Mouse (Mus musculus) lung, adult 2 months (tissue): ENCODE data around the gene Mkks. TPM values are rescaled to one million over a fixed set of nuclear protein-coding genes. Genes with fewer than 3 reads are reported as not detected.

Experiments used
- DNase-seq: peaks from one replicate; pipeline ENCODE4 v3.0.0; 2022
- H3K4me1 ChIP-seq: fragments of 200-500 bp; 2 replicates; pipeline ENCODE4 v1.6.1; 2011; ENCODE audit warnings: low read length; ENCODE audit not compliant: control insufficient read depth, insufficient read depth
- H3K4me3 ChIP-seq: fragments of 200-500 bp; replicated peaks from 2 replicates; pipeline ENCODE3; 2011; ENCODE audit warnings: low read depth, mild to moderate bottlenecking, control low read depth, low read length; ENCODE audit errors: extremely low read depth
- CTCF ChIP-seq: fragments of 200-500 bp; IDR thresholded peaks from 2 replicates; pipeline ENCODE4 v1.5.1; 2011; ENCODE audit warnings: mild to moderate bottlenecking, low read length, control low read depth; ENCODE audit not compliant: insufficient read depth
- POLR2A ChIP-seq: fragments of 200-500 bp; IDR thresholded peaks from 2 replicates; pipeline ENCODE4 v1.6.1; 2011; ENCODE audit warnings: low read depth, mild to moderate bottlenecking, control low read depth, low read length, borderline replicate concordance; ENCODE audit errors: extremely low read depth
- WGBS: fragments of 180-500 bp; shearing (Covaris S2); methylation state at CpG from one replicate; pipeline ENCODE4 v1.1.7; 2018; 5-methylcytosine and 5-hydroxymethylcytosine counted together
- polyA plus RNA-seq: library from polyadenylated mRNA; depleted of rRNA; stranded (reverse); fragments of >200 nt; gene quantifications from 2 replicates; pipeline ENCODE4 v1.2.3, GENCODE M21; 2012; rRNA removed

Mkks gene
- polyA plus RNA-seq, 1 experiment, result 4.7 TPM

DNA sequence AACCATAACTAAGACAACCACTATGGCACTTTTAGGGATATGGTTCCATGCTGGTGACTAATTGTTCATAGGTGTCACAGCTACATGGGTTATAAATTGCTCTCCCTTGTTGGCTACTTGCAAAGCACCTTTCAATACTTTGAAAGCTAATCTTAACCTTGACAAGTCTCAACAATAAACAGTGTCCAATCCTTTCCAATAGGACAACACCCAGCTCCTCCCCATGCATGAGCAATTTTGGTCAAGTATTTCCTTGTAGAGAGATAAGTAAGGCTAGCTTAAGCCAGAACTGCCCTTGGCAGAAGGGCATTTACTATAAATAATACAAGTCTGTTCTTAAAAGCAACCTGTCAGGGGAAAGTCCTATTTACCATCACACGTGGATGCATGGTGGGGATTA is 53.2 kb downstream of the Mkks start:
- no peak for DNase-seq
- no peak for TF ChIP-seq CTCF
- TF ChIP-seq POLR2A, result no peak
- H3K4me3 ChIP-seq, result no peak overlapping the region
- no peaks in the 10 kb centered on the region for H3K4me1 ChIP-seq
- 48% methylated on average over 1 of the region's 1 CpGs for WGBS

DNA sequence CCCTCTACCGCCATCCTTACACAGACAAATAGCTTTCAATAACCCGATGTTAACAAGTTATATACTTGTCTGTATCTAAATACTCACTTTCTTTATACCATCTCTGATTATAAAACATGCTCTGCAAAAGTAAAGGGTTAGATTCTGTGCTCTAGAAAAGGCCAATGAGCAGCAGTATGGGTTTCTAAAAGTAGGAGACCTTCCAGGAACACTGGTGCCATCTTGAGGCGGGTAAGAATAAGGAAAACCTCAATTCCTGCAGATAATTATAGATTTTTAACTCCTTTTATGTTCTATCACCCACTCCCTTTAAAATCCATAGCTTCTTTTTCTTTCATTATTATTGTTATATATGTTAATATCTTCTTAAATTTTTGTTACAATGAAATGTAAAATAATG is 55.3 kb downstream of the Mkks start:
- 73% methylated on average over 3 of the region's 3 CpGs for WGBS
- no peaks in the 10 kb centered on the region for H3K4me1 ChIP-seq
- TF ChIP-seq POLR2A (no peak), CTCF (no peak)
- no peak overlapping the region for H3K4me3 ChIP-seq
- DNase-seq, result no peak

DNA sequence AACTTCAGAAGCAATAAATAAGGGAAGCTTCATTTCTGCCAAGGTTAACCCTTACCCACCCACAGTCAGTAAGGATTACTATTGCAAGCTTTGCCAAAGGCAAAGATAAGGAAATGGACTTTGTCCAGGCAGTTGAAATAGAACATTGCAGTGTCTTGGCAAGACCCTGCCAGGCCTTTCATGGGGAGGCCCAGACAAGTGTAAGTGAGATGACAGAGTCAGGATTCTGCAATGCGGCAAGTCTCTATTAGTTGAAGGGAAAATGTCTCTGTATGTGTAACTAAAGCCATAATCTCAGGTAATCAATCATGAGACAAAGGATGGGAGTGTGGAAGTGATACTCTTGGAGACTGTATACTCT is 56.5 kb downstream of the Mkks start:
- Histone ChIP-seq H3K4me1 (no peaks in the 10 kb centered on the region), H3K4me3 (no peak overlapping the region)
- TF ChIP-seq POLR2A (no peak), CTCF (no peak)
- DNase-seq, result no peak
- 66% methylated on average over 1 of the region's 1 CpGs for WGBS

DNA sequence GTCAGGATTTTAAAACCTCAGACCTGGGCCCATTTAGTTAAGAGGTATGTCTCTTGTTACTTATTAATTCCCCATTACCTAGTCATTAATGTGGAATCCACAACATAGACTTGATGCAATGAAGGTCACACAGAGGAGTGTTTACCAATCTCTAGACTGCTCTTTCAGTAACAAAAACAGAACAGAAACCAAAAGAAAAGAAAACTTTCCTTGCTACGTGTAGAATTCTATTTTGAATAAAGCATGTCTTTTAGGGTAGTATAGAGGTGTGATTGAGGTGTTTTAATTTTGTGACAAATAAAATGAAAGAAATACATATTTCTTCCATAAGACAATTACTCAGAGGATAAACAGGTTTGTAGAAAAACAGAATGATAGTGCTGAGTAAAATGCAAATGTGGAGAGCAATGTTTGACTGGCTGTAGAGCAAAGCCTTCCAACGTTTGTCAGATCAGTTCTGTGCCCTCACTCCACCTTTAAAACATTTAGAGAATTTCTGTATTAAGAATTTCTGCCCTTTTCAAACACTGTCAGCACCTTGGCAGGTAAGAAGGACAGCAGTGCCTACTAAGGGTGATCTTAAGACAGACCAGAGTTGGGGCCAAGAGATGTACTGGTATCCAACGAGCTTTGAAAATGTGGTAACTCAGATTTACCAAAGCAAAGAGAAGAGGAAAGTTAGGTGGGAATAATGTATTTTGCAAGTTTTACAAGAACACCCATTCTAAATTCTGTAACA is 57.0 kb downstream of the Mkks start:
- TF ChIP-seq POLR2A, result no peak
- TF ChIP-seq CTCF, result no peak
- Histone ChIP-seq H3K4me1 (no peaks in the 10 kb centered on the region), H3K4me3 (no peak overlapping the region)
- 65% methylated on average over 3 of the region's 3 CpGs for WGBS
- no peak for DNase-seq

DNA sequence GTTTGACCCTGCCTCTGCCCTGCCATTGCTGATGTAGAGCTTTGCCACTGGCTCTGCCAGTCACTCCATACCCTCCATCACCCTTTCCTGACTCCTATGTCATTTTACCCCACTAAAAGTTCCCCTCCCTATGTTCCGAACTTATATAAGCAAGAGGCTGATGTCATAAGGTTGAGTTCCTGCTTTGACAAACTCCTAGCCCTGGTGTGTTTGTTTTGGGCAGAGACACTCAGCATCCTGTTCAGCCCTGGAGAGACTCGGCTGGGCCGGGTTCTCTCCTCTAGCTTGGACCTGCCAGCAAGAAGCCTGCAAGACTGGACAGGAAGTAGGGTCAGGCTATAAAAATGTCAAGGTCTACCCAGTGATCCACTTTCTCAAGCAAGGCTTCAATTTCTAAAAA is 58.3 kb downstream of the Mkks start:
- Histone ChIP-seq H3K4me3 (no peak overlapping the region), H3K4me1 (no peaks in the 10 kb centered on the region)
- 29% methylated on average over 3 of the region's 3 CpGs for WGBS
- no peak for DNase-seq
- TF ChIP-seq POLR2A, result no peak

DNA sequence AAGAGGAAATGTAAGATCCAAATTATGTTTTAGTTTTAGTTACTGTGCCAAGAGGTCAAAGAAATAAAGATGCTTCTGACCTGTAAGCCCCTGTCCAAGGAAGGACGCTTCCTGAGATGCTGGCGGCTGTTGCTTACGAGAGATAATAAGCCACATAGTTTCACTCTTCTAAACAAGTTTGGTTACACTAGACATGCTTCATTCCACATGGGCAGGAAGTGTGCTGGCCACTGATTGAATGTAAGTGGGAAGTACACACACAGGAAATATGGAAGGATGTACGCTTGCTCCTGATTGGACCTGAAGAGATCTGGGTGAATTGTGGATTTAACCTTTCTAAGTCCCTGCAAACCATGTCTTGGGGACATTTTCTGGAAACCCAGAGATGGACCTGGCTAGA is 63.6 kb downstream of the Mkks start:
- no peaks in the 10 kb centered on the region for H3K4me1 ChIP-seq
- no peak for DNase-seq
- no peak for TF ChIP-seq CTCF
- TF ChIP-seq POLR2A, result no peak
- no peak overlapping the region for H3K4me3 ChIP-seq
- WGBS, result 37% methylated on average over 4 of the region's 4 CpGs

Other genes starting within 250 kb of the Mkks start
- 0.22 and 0.24 TPM in 2 replicates for gene Snap25, start 177.9 kb downstream of the Mkks start, polyA plus RNA-seq
- gene AL731706.2, start 5.7 kb downstream of the Mkks start, polyA plus RNA-seq, result not detected in 2 replicates
- 0.38 and 0.70 TPM in 2 replicates for gene Slx4ip, start 171 bp downstream of the Mkks start, polyA plus RNA-seq
- gene AL731706.1, start within 50 bp of the Mkks start, polyA plus RNA-seq, result 2.6 and 5.3 TPM in 2 replicates
- 10.4 and 11.4 TPM in 2 replicates for gene Jag1, start 225.3 kb upstream of the Mkks start, polyA plus RNA-seq